Mouse (Mus musculus): ENCODE results near the gene Ace2. TPM values are rescaled to one million over a fixed set of nuclear protein-coding genes. Genes with fewer than 3 reads are reported as not detected.

Gene Ace2
- polyA plus RNA-seq, 1 experiment: not detected

DNA sequence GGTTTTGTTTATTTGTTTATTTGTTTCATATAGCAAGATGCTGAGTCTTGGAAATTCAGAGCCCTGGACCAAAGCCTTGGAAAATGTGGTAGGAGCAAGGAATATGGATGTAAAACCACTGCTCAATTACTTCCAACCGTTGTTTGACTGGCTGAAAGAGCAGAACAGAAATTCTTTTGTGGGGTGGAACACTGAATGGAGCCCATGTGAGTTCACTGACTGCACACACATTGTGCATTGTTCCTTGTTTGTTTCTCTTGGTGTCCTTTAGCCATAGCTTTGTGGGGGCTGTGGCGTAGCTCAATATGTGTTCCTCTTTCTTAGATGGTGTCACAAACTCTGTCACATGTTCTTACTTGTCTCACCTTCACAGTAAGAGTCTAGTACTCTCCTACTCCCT, 36.6 kb downstream of the Ace2 start:
- TF ChIP-seq CTCF (IDR thresholded peaks at IDR 0.05; ENCODE audit: extremely low read depth, insufficient read depth, insufficient read length, insufficient replicate concordance) (no peak), POLR2A (IDR thresholded peaks at IDR 0.05; ENCODE audit: low read depth, low read length) (no peak)
- H3K27me3 ChIP-seq (ENCODE audit: control insufficient read depth, insufficient read depth, low read length): no peaks in the 10 kb centered on the region
- H3K4me1 ChIP-seq (ENCODE audit: control insufficient read depth, insufficient read depth, insufficient read length): no peaks in the 10 kb centered on the region
- no peak overlapping the region for H3K27ac ChIP-seq (ENCODE audit: insufficient read depth, low read length)
- WGBS: 73% methylated on average over 2 of the region's 2 CpGs
- DNase-seq (ENCODE audit: low read depth in 1 of 2, low spot score in 2 of 2): no peak
- no peak overlapping the region for H3K4me3 ChIP-seq (ENCODE audit: extremely low read depth, insufficient read depth, insufficient read length)
- no peaks in the 10 kb centered on the region for H3K36me3 ChIP-seq (ENCODE audit: control insufficient read depth, insufficient read depth, low read length)

GRCm38 (mm10) chrX:164178856-164179255, 39.7 kb downstream of the Ace2 start:
- H3K27me3 ChIP-seq (ENCODE audit: control insufficient read depth, insufficient read depth, low read length): no peaks in the 10 kb centered on the region
- no peaks in the 10 kb centered on the region for H3K4me1 ChIP-seq (ENCODE audit: control insufficient read depth, insufficient read depth, insufficient read length)
- H3K27ac ChIP-seq (ENCODE audit: insufficient read depth, low read length): no peak overlapping the region
- 87% methylated on average over 2 of the region's 2 CpGs for WGBS
- TF ChIP-seq POLR2A (IDR thresholded peaks at IDR 0.05; ENCODE audit: low read depth, low read length) (no peak), CTCF (IDR thresholded peaks at IDR 0.05; ENCODE audit: extremely low read depth, insufficient read depth, insufficient read length, insufficient replicate concordance) (no peak)
- DNase-seq (ENCODE audit: low read depth in 1 of 2, low spot score in 2 of 2): no peak
- H3K4me3 ChIP-seq (ENCODE audit: extremely low read depth, insufficient read depth, insufficient read length): no peak overlapping the region
- H3K36me3 ChIP-seq (ENCODE audit: control insufficient read depth, insufficient read depth, low read length): no peaks in the 10 kb centered on the region

DNA sequence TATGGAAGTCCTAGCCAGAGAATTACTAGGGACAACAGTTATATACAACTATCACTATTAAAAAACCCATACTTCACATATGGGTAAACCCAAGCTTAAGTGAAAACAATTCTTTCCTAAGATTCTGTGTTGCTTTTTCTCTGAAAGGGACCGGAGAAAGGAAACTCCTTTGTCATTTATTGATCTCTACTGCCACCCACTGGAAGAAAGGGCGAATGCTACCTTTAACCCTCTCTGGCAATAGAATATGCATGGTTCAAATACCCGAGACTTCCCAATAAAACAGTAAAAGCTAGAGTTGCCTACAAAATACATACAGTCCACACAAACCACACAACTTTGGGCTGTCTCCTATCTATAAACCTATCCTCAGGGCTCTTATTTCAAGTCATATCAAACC, 40.6 kb downstream of the Ace2 start:
- TF ChIP-seq POLR2A (IDR thresholded peaks at IDR 0.05; ENCODE audit: low read depth, low read length) (no peak), CTCF (IDR thresholded peaks at IDR 0.05; ENCODE audit: extremely low read depth, insufficient read depth, insufficient read length, insufficient replicate concordance) (no peak)
- peak in 1 of 2 experiments; percentile 9 for DNase-seq (ENCODE audit: low read depth in 1 of 2, low spot score in 2 of 2)
- H3K4me1 ChIP-seq (ENCODE audit: control insufficient read depth, insufficient read depth, insufficient read length): no peaks in the 10 kb centered on the region
- H3K36me3 ChIP-seq (ENCODE audit: control insufficient read depth, insufficient read depth, low read length): no peaks in the 10 kb centered on the region
- H3K27ac ChIP-seq (ENCODE audit: insufficient read depth, low read length): no peak overlapping the region
- no peaks in the 10 kb centered on the region for H3K27me3 ChIP-seq (ENCODE audit: control insufficient read depth, insufficient read depth, low read length)
- H3K4me3 ChIP-seq (ENCODE audit: extremely low read depth, insufficient read depth, insufficient read length): no peak overlapping the region
- 16% methylated on average over 3 of the region's 3 CpGs for WGBS

GRCm38 (mm10) chrX:164183844-164184243, 44.7 kb downstream of the Ace2 start:
- 29% methylated on average over 3 of the region's 3 CpGs for WGBS
- no peak overlapping the region for H3K4me3 ChIP-seq (ENCODE audit: extremely low read depth, insufficient read depth, insufficient read length)
- peak; percentile 16 to 30 for DNase-seq (ENCODE audit: low read depth in 1 of 2, low spot score in 2 of 2)
- no peaks in the 10 kb centered on the region for H3K27me3 ChIP-seq (ENCODE audit: control insufficient read depth, insufficient read depth, low read length)
- TF ChIP-seq POLR2A (IDR thresholded peaks at IDR 0.05; ENCODE audit: low read depth, low read length) (no peak), CTCF (IDR thresholded peaks at IDR 0.05; ENCODE audit: extremely low read depth, insufficient read depth, insufficient read length, insufficient replicate concordance) (0 out of 2 replicates have a peak, but pooled peaks have one; percentile 15)
- no peak overlapping the region for H3K27ac ChIP-seq (ENCODE audit: insufficient read depth, low read length)
- no peaks in the 10 kb centered on the region for H3K36me3 ChIP-seq (ENCODE audit: control insufficient read depth, insufficient read depth, low read length)
- no peaks in the 10 kb centered on the region for H3K4me1 ChIP-seq (ENCODE audit: control insufficient read depth, insufficient read depth, insufficient read length)

GRCm38 (mm10) chrX:164189880-164190279, 50.7 kb downstream of the Ace2 start:
- H3K36me3 ChIP-seq (ENCODE audit: control insufficient read depth, insufficient read depth, low read length): no peaks in the 10 kb centered on the region
- H3K4me1 ChIP-seq (ENCODE audit: control insufficient read depth, insufficient read depth, insufficient read length): no peaks in the 10 kb centered on the region
- H3K27me3 ChIP-seq (ENCODE audit: control insufficient read depth, insufficient read depth, low read length): no peaks in the 10 kb centered on the region
- TF ChIP-seq POLR2A (IDR thresholded peaks at IDR 0.05; ENCODE audit: low read depth, low read length): no peak
- TF ChIP-seq CTCF (IDR thresholded peaks at IDR 0.05; ENCODE audit: extremely low read depth, insufficient read depth, insufficient read length, insufficient replicate concordance): no peak
- no peak for DNase-seq (ENCODE audit: low read depth in 1 of 2, low spot score in 2 of 2)
- H3K4me3 ChIP-seq (ENCODE audit: extremely low read depth, insufficient read depth, insufficient read length): no peak overlapping the region
- no peak overlapping the region for H3K27ac ChIP-seq (ENCODE audit: insufficient read depth, low read length)

DNA sequence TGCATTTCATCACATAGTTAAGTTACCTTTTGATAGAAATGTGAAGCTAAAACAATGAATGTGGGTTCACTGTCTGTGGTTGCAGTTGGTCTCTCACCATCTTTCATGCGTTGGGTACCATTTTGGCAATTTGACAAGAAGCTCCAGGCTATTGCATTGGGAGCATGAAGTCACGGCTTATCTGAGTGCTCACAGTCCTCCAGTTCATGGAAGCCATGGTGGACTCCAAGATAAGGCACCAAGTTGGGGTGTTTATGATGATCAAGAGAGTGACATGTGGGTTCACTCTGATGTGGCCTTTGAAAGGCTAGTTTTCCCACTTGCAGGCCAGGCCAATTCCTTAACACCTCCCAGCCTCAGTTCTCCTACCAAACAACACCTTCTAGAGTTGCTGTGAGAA, 58.5 kb downstream of the Ace2 start:
- no peak overlapping the region for H3K4me3 ChIP-seq (ENCODE audit: extremely low read depth, insufficient read depth, insufficient read length)
- 85% methylated on average over 2 of the region's 2 CpGs for WGBS
- no peaks in the 10 kb centered on the region for H3K36me3 ChIP-seq (ENCODE audit: control insufficient read depth, insufficient read depth, low read length)
- DNase-seq (ENCODE audit: low read depth in 1 of 2, low spot score in 2 of 2): no peak
- TF ChIP-seq CTCF (IDR thresholded peaks at IDR 0.05; ENCODE audit: extremely low read depth, insufficient read depth, insufficient read length, insufficient replicate concordance) (no peak), POLR2A (IDR thresholded peaks at IDR 0.05; ENCODE audit: low read depth, low read length) (no peak)
- no peaks in the 10 kb centered on the region for H3K27me3 ChIP-seq (ENCODE audit: control insufficient read depth, insufficient read depth, low read length)
- H3K4me1 ChIP-seq (ENCODE audit: control insufficient read depth, insufficient read depth, insufficient read length): no peaks in the 10 kb centered on the region
- no peak overlapping the region for H3K27ac ChIP-seq (ENCODE audit: insufficient read depth, low read length)

GRCm38 (mm10) chrX:164200547-164200946, 61.4 kb downstream of the Ace2 start:
- TF ChIP-seq CTCF (IDR thresholded peaks at IDR 0.05; ENCODE audit: extremely low read depth, insufficient read depth, insufficient read length, insufficient replicate concordance) (no peak), POLR2A (IDR thresholded peaks at IDR 0.05; ENCODE audit: low read depth, low read length) (no peak)
- Histone ChIP-seq H3K36me3 (ENCODE audit: control insufficient read depth, insufficient read depth, low read length) (no peaks in the 10 kb centered on the region), H3K27ac (ENCODE audit: insufficient read depth, low read length) (no peak overlapping the region), H3K4me3 (ENCODE audit: extremely low read depth, insufficient read depth, insufficient read length) (no peak overlapping the region), H3K4me1 (ENCODE audit: control insufficient read depth, insufficient read depth, insufficient read length) (no peaks in the 10 kb centered on the region), H3K27me3 (ENCODE audit: control insufficient read depth, insufficient read depth, low read length) (no peaks in the 10 kb centered on the region)
- 52% methylated on average over 5 of the region's 5 CpGs for WGBS
- no peak for DNase-seq (ENCODE audit: low read depth in 1 of 2, low spot score in 2 of 2)

Data from spleen, adult 2 months (tissue).